Mouse (Mus musculus): ENCODE results near the gene Swap70. TPM values are rescaled to one million over a fixed set of nuclear protein-coding genes. Genes with fewer than 3 reads are reported as not detected.

The Swap70 gene
- 32.5 and 36.0 TPM in 2 replicates for polyA plus RNA-seq (2014; fragmentation: Nextera tagmentation; extraction: Ambion mirVana)

- Histone ChIP-seq H3K4me1 (replicated peaks; ENCODE audit: control insufficient read depth, insufficient read depth, low read length) (0 out of 2 replicates have a peak, but pooled peaks cover 9% of the 10 kb centered on the region), H3K4me2 (ENCODE audit: low read length) (peak within 1 kb of the TSS; percentile 47), H3K27ac (ENCODE audit: low read depth) (peak within 1 kb of the TSS; percentile 71), H3K9me3 (ENCODE audit: control insufficient read depth, low read length) (no peaks in the 10 kb centered on the region), H3K27me3 (replicated peaks; ENCODE audit: control insufficient read depth, insufficient read depth, low read length) (no peaks in the 10 kb centered on the region), H3K4me3 (ENCODE audit: low read depth, low read length) (peak within 1 kb of the TSS; percentile 72), H3K9ac (ENCODE audit: low read length) (peak within 1 kb of the TSS; percentile 70), H3K36me3 (ENCODE audit: control insufficient read depth, insufficient read depth, low read length) (peaks cover 5% of the 10 kb centered on the region)
- peak; percentile 98 for ATAC-seq (replicated peaks; ENCODE audit: low FRiP score, low TSS enrichment, low read depth)
- under 1% methylated on average over 72 of the region's 73 CpGs for WGBS
- peak; percentile 95 for DNase-seq (ENCODE audit: low spot score)
Measured at GRCm38 (mm10) chr7:110221586-110222481, at the start of gene Swap70. Gene Swap70, plus strand, starts transcription at chr7:110221711.

- H3K9me3 ChIP-seq (ENCODE audit: control insufficient read depth, low read length): no peaks in the 10 kb centered on the region
- H3K27me3 ChIP-seq (replicated peaks; ENCODE audit: control insufficient read depth, insufficient read depth, low read length): no peaks in the 10 kb centered on the region
- WGBS: 90% methylated on average over 7 of the region's 7 CpGs
- no peak overlapping the region for H3K9ac ChIP-seq (ENCODE audit: low read length)
- no peaks in the 10 kb centered on the region for H3K36me3 ChIP-seq (ENCODE audit: control insufficient read depth, insufficient read depth, low read length)
- no peak overlapping the region for H3K4me2 ChIP-seq (ENCODE audit: low read length)
- ATAC-seq (replicated peaks; ENCODE audit: low FRiP score, low TSS enrichment, low read depth) (no peak), DNase-seq (ENCODE audit: low spot score) (no peak)
- no peak overlapping the region for H3K27ac ChIP-seq (ENCODE audit: low read depth)
- H3K4me3 ChIP-seq (ENCODE audit: low read depth, low read length): no peak overlapping the region
- no peaks in the 10 kb centered on the region for H3K4me1 ChIP-seq (replicated peaks; ENCODE audit: control insufficient read depth, insufficient read depth, low read length)
Measured at GRCm38 (mm10) chr7:110179208-110179607, 42.3 kb upstream of the Swap70 start.

- no peaks in the 10 kb centered on the region for H3K9me3 ChIP-seq (ENCODE audit: control insufficient read depth, low read length)
- H3K4me1 ChIP-seq (replicated peaks; ENCODE audit: control insufficient read depth, insufficient read depth, low read length): no peaks in the 10 kb centered on the region
- H3K4me3 ChIP-seq (ENCODE audit: low read depth, low read length): no peak overlapping the region
- H3K36me3 ChIP-seq (ENCODE audit: control insufficient read depth, insufficient read depth, low read length): no peaks in the 10 kb centered on the region
- no peak overlapping the region for H3K27ac ChIP-seq (ENCODE audit: low read depth)
- no peak overlapping the region for H3K9ac ChIP-seq (ENCODE audit: low read length)
- ATAC-seq (replicated peaks; ENCODE audit: low FRiP score, low TSS enrichment, low read depth) (no peak), DNase-seq (ENCODE audit: low spot score) (no peak)
- H3K27me3 ChIP-seq (replicated peaks; ENCODE audit: control insufficient read depth, insufficient read depth, low read length): no peaks in the 10 kb centered on the region
- no peak overlapping the region for H3K4me2 ChIP-seq (ENCODE audit: low read length)
Measured at GRCm38 (mm10) chr7:110180613-110181012, 40.9 kb upstream of the Swap70 start.

- DNase-seq (ENCODE audit: low spot score) (no peak), ATAC-seq (replicated peaks; ENCODE audit: low FRiP score, low TSS enrichment, low read depth) (no peak)
- no peak overlapping the region for H3K4me3 ChIP-seq (ENCODE audit: low read depth, low read length)
- H3K4me2 ChIP-seq (ENCODE audit: low read length): no peak overlapping the region
- H3K27ac ChIP-seq (ENCODE audit: low read depth): no peak overlapping the region
- no peaks in the 10 kb centered on the region for H3K36me3 ChIP-seq (ENCODE audit: control insufficient read depth, insufficient read depth, low read length)
- no peaks in the 10 kb centered on the region for H3K27me3 ChIP-seq (replicated peaks; ENCODE audit: control insufficient read depth, insufficient read depth, low read length)
- 64% methylated on average over 8 of the region's 8 CpGs for WGBS
- H3K4me1 ChIP-seq (replicated peaks; ENCODE audit: control insufficient read depth, insufficient read depth, low read length): no peaks in the 10 kb centered on the region
- H3K9ac ChIP-seq (ENCODE audit: low read length): no peak overlapping the region
- no peaks in the 10 kb centered on the region for H3K9me3 ChIP-seq (ENCODE audit: control insufficient read depth, low read length)
Measured at GRCm38 (mm10) chr7:110181446-110181845, 40.1 kb upstream of the Swap70 start.

GRCm38 (mm10) chr7:110184608-110185007 is 36.9 kb upstream of the Swap70 start:
- WGBS: 84% methylated on average over 3 of the region's 3 CpGs
- H3K9me3 ChIP-seq (ENCODE audit: control insufficient read depth, low read length): no peaks in the 10 kb centered on the region
- no peak overlapping the region for H3K9ac ChIP-seq (ENCODE audit: low read length)
- DNase-seq (ENCODE audit: low spot score) (no peak), ATAC-seq (replicated peaks; ENCODE audit: low FRiP score, low TSS enrichment, low read depth) (no peak)
- no peak overlapping the region for H3K27ac ChIP-seq (ENCODE audit: low read depth)
- 0 out of 2 replicates have a peak, but pooled peaks cover under 1% of the 10 kb centered on the region for H3K4me1 ChIP-seq (replicated peaks; ENCODE audit: control insufficient read depth, insufficient read depth, low read length)
- H3K27me3 ChIP-seq (replicated peaks; ENCODE audit: control insufficient read depth, insufficient read depth, low read length): no peaks in the 10 kb centered on the region
- no peak overlapping the region for H3K4me3 ChIP-seq (ENCODE audit: low read depth, low read length)
- H3K36me3 ChIP-seq (ENCODE audit: control insufficient read depth, insufficient read depth, low read length): no peaks in the 10 kb centered on the region
- H3K4me2 ChIP-seq (ENCODE audit: low read length): no peak overlapping the region

GRCm38 (mm10) chr7:110189951-110190350 is 31.6 kb upstream of the Swap70 start:
- Histone ChIP-seq H3K27ac (ENCODE audit: low read depth) (no peak overlapping the region), H3K4me2 (ENCODE audit: low read length) (no peak overlapping the region), H3K9ac (ENCODE audit: low read length) (no peak overlapping the region), H3K27me3 (replicated peaks; ENCODE audit: control insufficient read depth, insufficient read depth, low read length) (no peaks in the 10 kb centered on the region), H3K4me1 (replicated peaks; ENCODE audit: control insufficient read depth, insufficient read depth, low read length) (peaks cover 8% of the 10 kb centered on the region; the same call in 1 of the 2 replicates), H3K9me3 (ENCODE audit: control insufficient read depth, low read length) (no peaks in the 10 kb centered on the region), H3K36me3 (ENCODE audit: control insufficient read depth, insufficient read depth, low read length) (no peaks in the 10 kb centered on the region), H3K4me3 (ENCODE audit: low read depth, low read length) (no peak overlapping the region)
- DNase-seq (ENCODE audit: low spot score) (no peak), ATAC-seq (replicated peaks; ENCODE audit: low FRiP score, low TSS enrichment, low read depth) (no peak)
- WGBS: 35% methylated on average over 7 of the region's 7 CpGs

- DNase-seq (ENCODE audit: low spot score) (no peak), ATAC-seq (replicated peaks; ENCODE audit: low FRiP score, low TSS enrichment, low read depth) (no peak)
- no peaks in the 10 kb centered on the region for H3K9me3 ChIP-seq (ENCODE audit: control insufficient read depth, low read length)
- H3K4me3 ChIP-seq (ENCODE audit: low read depth, low read length): no peak overlapping the region
- H3K4me2 ChIP-seq (ENCODE audit: low read length): no peak overlapping the region
- H3K4me1 ChIP-seq (replicated peaks; ENCODE audit: control insufficient read depth, insufficient read depth, low read length): peaks cover 8% of the 10 kb centered on the region; the same call in 1 of the 2 replicates
- no peaks in the 10 kb centered on the region for H3K36me3 ChIP-seq (ENCODE audit: control insufficient read depth, insufficient read depth, low read length)
- H3K27me3 ChIP-seq (replicated peaks; ENCODE audit: control insufficient read depth, insufficient read depth, low read length): no peaks in the 10 kb centered on the region
- WGBS: 88% methylated on average over 3 of the region's 3 CpGs
- H3K27ac ChIP-seq (ENCODE audit: low read depth): no peak overlapping the region
- H3K9ac ChIP-seq (ENCODE audit: low read length): no peak overlapping the region
Measured at GRCm38 (mm10) chr7:110193186-110193585, 28.3 kb upstream of the Swap70 start.

GRCm38 (mm10) chr7:110197176-110197575 is 24.3 kb upstream of the Swap70 start:
- ATAC-seq (replicated peaks; ENCODE audit: low FRiP score, low TSS enrichment, low read depth): no peak
- Histone ChIP-seq H3K4me2 (ENCODE audit: low read length) (no peak overlapping the region), H3K36me3 (ENCODE audit: control insufficient read depth, insufficient read depth, low read length) (no peaks in the 10 kb centered on the region), H3K27me3 (replicated peaks; ENCODE audit: control insufficient read depth, insufficient read depth, low read length) (no peaks in the 10 kb centered on the region), H3K9me3 (ENCODE audit: control insufficient read depth, low read length) (no peaks in the 10 kb centered on the region), H3K9ac (ENCODE audit: low read length) (no peak overlapping the region), H3K27ac (ENCODE audit: low read depth) (no peak overlapping the region), H3K4me3 (ENCODE audit: low read depth, low read length) (no peak overlapping the region), H3K4me1 (replicated peaks; ENCODE audit: control insufficient read depth, insufficient read depth, low read length) (no peaks in the 10 kb centered on the region)
- DNase-seq (ENCODE audit: low spot score): no peak
- WGBS: 87% methylated on average over 7 of the region's 7 CpGs

GRCm38 (mm10) chr7:110201933-110202332 is 19.6 kb upstream of the Swap70 start:
- no peak for DNase-seq (ENCODE audit: low spot score)
- Histone ChIP-seq H3K9me3 (ENCODE audit: control insufficient read depth, low read length) (peaks cover 6% of the 10 kb centered on the region; the same call in 1 of the 2 replicates), H3K27me3 (replicated peaks; ENCODE audit: control insufficient read depth, insufficient read depth, low read length) (no peaks in the 10 kb centered on the region), H3K9ac (ENCODE audit: low read length) (no peak overlapping the region), H3K4me1 (replicated peaks; ENCODE audit: control insufficient read depth, insufficient read depth, low read length) (no peaks in the 10 kb centered on the region), H3K27ac (ENCODE audit: low read depth) (no peak overlapping the region), H3K4me3 (ENCODE audit: low read depth, low read length) (no peak overlapping the region), H3K36me3 (ENCODE audit: control insufficient read depth, insufficient read depth, low read length) (no peaks in the 10 kb centered on the region), H3K4me2 (ENCODE audit: low read length) (no peak overlapping the region)
- WGBS: 94% methylated on average over 6 of the region's 6 CpGs
- no peak for ATAC-seq (replicated peaks; ENCODE audit: low FRiP score, low TSS enrichment, low read depth)
